Mouse (Mus musculus): ENCODE measurements around the gene Hcn2. TPM values are rescaled to one million over a fixed set of nuclear protein-coding genes. Genes with fewer than 3 reads are reported as not detected.

Gene Hcn2
- total RNA-seq, 2 experiments from 2014 or later: 129 to 142 TPM

DNA sequence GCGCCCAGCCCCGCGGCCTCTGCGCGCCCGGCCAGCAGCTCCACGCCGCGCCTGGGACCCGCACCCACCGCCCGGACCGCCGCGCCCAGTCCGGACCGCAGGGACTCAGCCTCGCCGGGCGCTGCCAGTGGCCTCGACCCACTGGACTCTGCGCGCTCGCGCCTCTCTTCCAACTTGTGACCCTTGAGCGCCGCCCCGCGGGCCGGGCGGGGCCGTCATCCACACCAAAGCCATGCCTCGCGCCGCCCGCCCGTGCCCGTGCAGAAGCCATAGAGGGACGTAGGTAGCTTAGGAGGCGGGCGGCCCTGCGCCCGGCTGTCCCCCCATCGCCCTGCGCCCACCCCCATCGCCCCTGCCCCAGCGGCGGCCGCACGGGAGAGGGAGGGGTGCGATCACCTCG, 18.9 kb downstream of the Hcn2 start:
- no peak for TF ChIP-seq CTCF (IDR thresholded peaks at IDR 0.05)
- intact Hi-C loops (cut with DNase I): no loop called here
- no peak overlapping the region for H3K4me3 ChIP-seq
- DNase-seq (ENCODE audit: extremely low spot score in 1 of 2, low spot score in 2 of 2): no peak
- no peak overlapping the region for H3K27ac ChIP-seq

DNA sequence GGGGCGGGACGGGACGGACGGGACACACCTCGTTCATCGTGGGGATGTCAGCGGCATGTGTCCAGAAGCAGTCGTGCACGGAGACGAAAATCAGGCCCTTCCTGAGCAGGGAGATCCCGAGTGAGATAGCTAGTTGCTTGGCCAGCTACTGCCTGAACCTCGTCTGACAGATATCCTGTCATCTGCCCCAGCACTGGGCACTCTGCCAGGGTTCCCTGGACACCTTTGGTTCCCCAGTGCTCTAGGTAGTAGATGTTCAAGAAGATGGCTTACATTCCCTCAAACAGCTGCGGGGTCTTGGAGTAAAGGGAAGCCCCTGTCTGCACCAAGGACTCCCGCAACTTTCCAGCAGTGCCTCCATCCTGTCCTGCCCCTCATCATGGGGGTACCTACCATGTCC, 20.3 kb downstream of the Hcn2 start:
- no peak overlapping the region for H3K4me3 ChIP-seq
- intact Hi-C loops (cut with DNase I): no loop called here
- no peak for TF ChIP-seq CTCF (IDR thresholded peaks at IDR 0.05)
- H3K27ac ChIP-seq: no peak overlapping the region
- no peak for DNase-seq (ENCODE audit: extremely low spot score in 1 of 2, low spot score in 2 of 2)

DNA sequence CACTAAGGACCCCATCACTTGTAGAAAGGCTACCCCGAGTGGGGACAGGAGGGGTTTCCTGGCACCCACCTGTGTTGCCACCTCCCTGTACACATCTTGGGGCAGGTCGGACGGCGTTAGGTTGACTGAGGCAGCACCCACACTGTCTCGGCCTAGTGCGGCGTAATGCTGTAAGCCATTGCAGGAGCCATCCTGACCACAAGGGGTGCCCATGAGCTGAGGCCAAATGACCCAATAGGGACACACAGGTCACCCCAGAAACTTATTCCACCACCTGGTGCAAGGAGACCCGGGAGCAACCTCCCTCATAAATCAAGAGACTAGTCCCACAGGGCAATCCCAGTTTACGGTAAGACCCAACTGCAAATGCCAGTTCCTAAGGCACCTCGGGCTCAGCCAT, 21.8 kb downstream of the Hcn2 start:
- peak; percentile 62 for TF ChIP-seq CTCF (IDR thresholded peaks at IDR 0.05)
- no peak for DNase-seq (ENCODE audit: extremely low spot score in 1 of 2, low spot score in 2 of 2)
- no peak overlapping the region for H3K27ac ChIP-seq
- intact Hi-C loops (cut with DNase I): no loop called here
- no peak overlapping the region for H3K4me3 ChIP-seq

DNA sequence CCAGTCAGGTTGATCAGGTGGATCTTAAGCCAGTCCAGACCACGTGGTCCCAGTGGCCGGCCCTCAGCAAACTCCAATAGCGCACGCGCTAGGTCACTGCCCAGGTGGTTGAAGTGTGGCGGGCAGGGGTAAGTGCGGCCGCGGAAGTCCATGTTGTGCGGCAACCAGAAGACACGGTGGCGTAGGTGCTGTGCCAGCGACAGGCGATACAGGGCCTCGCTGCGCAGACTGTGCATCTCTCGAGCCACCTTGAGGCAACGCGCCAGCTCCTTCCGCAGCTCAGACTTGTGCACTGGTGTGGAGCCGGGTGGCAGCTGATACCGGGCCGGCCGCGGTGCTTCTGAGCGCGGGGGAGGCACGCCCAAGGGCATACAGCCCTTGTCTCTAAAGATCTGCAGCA, 22.8 kb downstream of the Hcn2 start:
- intact Hi-C loops (cut with DNase I): no loop called here
- Histone ChIP-seq H3K4me3 (no peak overlapping the region), H3K27ac (no peak overlapping the region)
- DNase-seq (ENCODE audit: extremely low spot score in 1 of 2, low spot score in 2 of 2): no peak
- no peak for TF ChIP-seq CTCF (IDR thresholded peaks at IDR 0.05)

DNA sequence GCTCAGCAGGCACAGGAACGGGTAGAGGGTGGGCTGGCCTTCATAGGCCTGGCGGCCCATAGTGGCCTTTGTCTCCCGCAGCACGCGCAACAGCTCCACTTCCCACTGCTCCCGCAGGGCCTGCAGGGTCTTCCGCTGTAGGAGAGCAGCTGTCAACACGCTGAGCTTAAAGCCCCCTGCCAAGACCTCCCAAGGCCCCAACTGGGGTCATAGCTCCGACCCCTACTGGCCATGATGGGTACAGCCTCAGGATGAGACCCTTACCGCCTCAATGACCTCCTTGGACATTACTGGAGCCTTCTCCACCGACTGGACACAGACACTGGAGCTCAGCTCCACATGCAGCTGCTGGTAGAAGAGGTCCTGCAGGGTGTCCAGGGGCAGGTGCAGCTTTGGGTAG, 24.4 kb downstream of the Hcn2 start:
- no peak for DNase-seq (ENCODE audit: extremely low spot score in 1 of 2, low spot score in 2 of 2)
- Histone ChIP-seq H3K4me3 (no peak overlapping the region), H3K27ac (no peak overlapping the region)
- intact Hi-C loops (cut with DNase I): no loop called here
- TF ChIP-seq CTCF (IDR thresholded peaks at IDR 0.05): peak; percentile 43

DNA sequence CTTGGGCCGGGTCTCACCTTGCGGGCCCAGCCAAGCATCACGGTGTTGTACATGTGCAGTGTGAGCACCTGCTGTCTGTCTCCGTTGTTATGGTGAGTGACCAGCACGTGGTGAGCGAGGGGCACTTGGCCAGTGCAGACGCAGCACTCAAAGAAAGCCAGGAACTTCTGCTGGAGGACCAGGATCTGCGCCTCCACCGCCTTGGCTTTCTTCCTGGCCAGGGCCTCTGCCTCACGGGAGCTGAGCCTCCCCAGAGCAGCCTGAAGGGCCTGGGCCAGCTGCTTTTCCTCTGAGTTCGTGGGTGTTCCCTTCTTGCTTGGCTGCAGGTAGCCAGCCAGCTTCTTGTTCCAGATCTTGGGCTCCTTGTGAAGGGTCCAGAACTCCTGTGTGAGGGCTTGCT, 26.7 kb downstream of the Hcn2 start:
- intact Hi-C loops (cut with DNase I): no loop called here
- no peak overlapping the region for H3K4me3 ChIP-seq
- no peak overlapping the region for H3K27ac ChIP-seq
- TF ChIP-seq CTCF (IDR thresholded peaks at IDR 0.05): no peak
- no peak for DNase-seq (ENCODE audit: extremely low spot score in 1 of 2, low spot score in 2 of 2)

DNA sequence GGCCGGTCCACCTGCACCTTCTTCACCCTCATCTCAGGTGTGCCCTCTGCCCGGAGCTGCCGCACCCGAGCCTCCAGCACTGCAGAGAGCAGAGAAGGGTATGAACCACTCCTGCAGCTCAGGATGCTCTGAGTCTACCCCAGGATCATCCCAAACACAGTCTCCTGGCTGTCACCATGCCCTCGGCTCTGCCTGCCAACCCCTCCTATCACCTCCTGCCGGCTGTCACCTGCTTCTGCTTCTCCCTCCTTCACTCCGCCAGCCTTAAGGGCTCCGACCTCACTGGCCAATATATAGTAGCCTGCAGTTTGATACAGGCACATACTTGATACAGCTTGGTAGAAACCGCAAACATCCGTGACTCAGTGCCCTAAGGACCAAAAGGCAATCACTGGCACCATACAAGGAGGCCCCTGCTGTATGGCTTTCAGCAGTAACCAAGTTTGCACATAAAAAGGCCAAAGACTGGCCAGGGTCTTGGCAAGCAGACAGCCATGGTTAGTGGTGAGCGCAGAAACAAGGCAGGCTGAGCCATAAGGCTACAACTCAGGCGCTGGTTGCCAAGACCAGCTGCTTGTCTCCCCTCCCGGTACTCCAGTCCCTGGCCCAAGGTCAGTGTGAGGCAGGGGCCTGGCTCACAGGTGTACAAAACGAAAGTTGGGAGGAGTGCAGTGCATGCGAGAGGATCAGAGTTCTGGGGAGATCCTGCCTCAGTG, 27.4 kb downstream of the Hcn2 start:
- no peak for TF ChIP-seq CTCF (IDR thresholded peaks at IDR 0.05)
- no peak for DNase-seq (ENCODE audit: extremely low spot score in 1 of 2, low spot score in 2 of 2)
- Histone ChIP-seq H3K4me3 (no peak overlapping the region), H3K27ac (no peak overlapping the region)
- intact Hi-C loops (cut with DNase I): no loop called here

DNA sequence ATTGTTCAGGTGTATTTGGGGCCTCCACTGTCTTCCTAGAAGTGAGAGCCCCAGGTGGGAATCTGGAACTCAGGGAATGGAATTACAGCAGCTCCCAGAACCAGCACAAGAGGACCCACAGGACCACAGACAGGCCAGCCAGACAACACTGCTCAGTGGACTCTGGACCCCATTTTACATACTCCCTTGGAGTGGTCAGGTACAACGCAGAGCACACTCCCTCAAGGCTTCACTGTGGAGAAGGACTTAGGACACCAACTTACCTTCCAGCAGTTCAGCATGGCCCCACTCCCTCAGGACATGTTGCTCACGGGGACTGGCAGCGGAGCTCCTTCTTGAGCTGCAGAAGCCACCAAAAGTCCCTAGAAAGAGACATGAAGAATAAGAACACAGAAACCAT, 29.0 kb downstream of the Hcn2 start:
- Histone ChIP-seq H3K4me3 (peak overlapping the region; percentile 79; the same call in 1 of the 2 replicates), H3K27ac (no peak overlapping the region)
- intact Hi-C loops (cut with DNase I): no loop called here
- DNase-seq (ENCODE audit: extremely low spot score in 1 of 2, low spot score in 2 of 2): no peak
- no peak for TF ChIP-seq CTCF (IDR thresholded peaks at IDR 0.05)

DNA sequence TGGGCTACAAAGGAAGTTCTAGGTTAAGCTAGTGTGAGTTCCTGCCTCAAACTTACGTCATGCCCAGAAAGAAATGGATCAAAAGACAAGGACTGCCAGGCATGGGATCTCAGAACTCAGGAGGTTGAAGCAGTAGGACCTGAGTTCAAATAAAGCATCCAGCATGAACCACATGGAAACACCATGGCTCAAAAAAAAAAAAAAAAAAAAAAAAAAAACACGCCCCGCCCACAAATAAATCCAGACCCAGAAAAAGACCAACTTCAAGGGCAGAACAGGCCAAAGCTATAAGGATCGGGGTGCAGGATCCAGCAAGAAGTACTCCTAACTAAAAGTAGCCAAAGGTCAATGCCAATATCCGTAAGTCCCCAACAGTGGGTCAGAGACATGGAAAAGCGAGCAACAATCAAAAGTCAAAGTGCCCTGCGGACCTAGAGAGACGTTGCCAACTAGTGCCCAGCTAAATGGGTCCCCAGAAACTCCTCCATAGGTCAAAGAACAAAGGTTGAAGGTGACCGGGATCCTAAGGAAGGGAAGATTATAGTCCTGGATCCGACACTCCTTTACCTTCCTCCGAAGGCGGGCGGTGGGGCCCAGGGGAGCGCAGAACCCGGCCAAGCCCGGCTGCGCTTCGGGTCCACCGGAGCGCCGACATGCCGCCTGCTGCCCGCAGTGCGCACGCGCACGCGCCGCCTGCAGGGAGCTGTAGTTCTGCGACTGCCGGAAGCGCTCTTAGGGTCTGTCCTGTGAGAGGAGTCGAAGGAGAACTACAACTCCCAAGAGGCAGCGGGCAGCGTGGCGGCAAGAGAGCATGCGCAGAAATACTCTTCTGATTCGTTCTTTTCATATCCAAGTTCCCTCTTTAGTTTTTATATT, 29.7 kb downstream of the Hcn2 start, which contains the start of gene Polrmt:
Gene Polrmt (minus strand): TSS at position 684 of the 876 bp plus-strand sequence.
- H3K27ac ChIP-seq: peak within 1 kb of the TSS; percentile 34
- peak within 1 kb of the TSS; percentile 79 for H3K4me3 ChIP-seq
- peak; percentile 58 for TF ChIP-seq CTCF (IDR thresholded peaks at IDR 0.05)
- DNase-seq (ENCODE audit: extremely low spot score in 1 of 2, low spot score in 2 of 2): peak; percentile 94 to 96
- intact Hi-C loops (cut with DNase I): no loop called here

DNA sequence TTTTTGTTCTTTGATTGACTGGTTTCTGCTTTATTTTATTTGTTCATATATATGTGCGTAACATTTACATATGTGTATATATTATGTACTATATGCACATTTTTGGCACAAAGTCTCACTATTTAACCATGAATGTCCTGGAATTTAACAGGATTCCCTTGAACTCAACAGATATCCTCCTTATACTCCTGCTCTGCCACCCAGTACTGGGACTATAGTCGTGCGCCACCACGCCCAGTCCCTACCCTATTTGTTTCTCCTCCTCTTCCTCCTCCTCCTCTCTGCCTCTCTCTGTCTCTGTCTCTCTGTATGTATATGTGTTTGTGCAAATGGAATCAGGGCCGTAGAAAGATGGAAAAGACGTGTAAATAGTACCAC, 30.3 kb downstream of the Hcn2 start:
- intact Hi-C loops (cut with DNase I): no loop called here
- H3K27ac ChIP-seq: no peak overlapping the region
- DNase-seq (ENCODE audit: extremely low spot score in 1 of 2, low spot score in 2 of 2): no peak
- TF ChIP-seq CTCF (IDR thresholded peaks at IDR 0.05): no peak
- peak overlapping the region; percentile 79 for H3K4me3 ChIP-seq

DNA sequence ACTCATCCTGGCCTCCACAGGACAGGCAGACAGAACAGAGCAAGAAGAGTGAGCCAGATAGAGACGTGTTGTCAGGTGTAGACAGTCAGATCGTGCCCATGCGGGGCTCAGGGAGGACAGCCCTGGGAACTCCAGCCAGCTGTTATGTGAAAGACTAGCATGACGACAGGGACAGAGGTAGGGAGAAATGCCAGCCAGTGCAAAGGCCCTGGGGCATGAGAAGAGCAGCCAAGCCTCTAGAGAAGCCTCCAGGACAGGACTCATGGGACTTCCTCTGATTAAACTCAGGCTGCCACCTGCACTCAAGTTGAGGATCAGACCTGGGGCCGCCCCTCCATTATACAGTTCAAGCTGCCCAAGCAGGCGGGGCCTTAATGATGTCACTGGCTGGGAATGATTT, 32.1 kb downstream of the Hcn2 start:
- TF ChIP-seq CTCF (IDR thresholded peaks at IDR 0.05): no peak
- no peak overlapping the region for H3K4me3 ChIP-seq
- no peak overlapping the region for H3K27ac ChIP-seq
- intact Hi-C loops (cut with DNase I): no loop called here
- no peak for DNase-seq (ENCODE audit: extremely low spot score in 1 of 2, low spot score in 2 of 2)

DNA sequence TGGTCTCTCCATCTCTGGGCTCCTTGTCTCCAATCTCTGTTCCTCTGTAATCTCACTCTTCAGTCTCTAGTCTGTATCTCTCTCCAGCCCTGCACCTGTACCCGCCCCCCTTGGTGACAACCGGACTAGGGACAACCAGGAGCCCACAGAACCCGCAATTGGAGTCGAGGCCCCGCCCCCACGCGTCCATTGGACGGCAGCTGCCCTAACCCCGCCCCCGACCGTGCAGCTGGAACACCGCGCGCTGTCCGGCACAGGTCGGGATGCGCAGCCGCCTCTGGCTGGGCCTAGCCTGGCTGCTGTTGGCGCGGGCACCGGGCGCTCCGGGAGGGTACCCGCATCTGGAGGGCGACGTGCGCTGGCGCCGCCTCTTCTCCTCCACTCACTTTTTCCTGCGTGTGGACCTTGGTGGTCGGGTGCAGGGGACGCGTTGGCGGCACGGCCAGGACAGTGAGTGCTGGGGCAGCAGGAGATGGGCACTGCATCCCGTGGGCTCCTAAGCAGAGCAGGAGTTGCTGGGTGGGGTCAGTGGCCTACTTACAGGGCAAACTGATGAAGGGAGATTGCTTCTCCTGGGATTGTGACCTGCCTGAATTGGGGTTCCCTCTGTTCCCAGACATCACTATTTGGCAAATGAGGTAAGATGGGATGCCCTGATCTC, 38.6 kb downstream of the Hcn2 start, which contains the start of gene Fgf22:
Gene Fgf22 (plus strand): TSS at position 221 of the 661 bp plus-strand sequence.
- DNase-seq (ENCODE audit: extremely low spot score in 1 of 2, low spot score in 2 of 2): peak; percentile 80 to 82
- intact Hi-C loops (cut with DNase I): no loop called here
- H3K27ac ChIP-seq: peak within 1 kb of the TSS; percentile 60
- H3K4me3 ChIP-seq: peak within 1 kb of the TSS; percentile 54
- TF ChIP-seq CTCF (IDR thresholded peaks at IDR 0.05): no peak
